ENCODE assay signal across 11 mouse cellular contexts in genomic region chr3:151775089-151775488, GRCm38 (mm10). TPM values are rescaled to one million over a fixed set of nuclear protein-coding genes. Genes with fewer than 3 reads are reported as not detected.
DNase-seq lines count a peak whose midpoint lies in the region; ATAC-seq and TF ChIP-seq lines count a peak whose summit lies in the region.
"Had no signal": no experiment of that assay in that cellular context is flagged by ENCODE, and none has a peak within 500 bp of the region (broad histone marks: within the 10 kb centered on the region; RNA-seq: fewer than 3 reads in every experiment).

No protein-coding gene starts in this region.

- no peaks in the 10 kb centered on the region for H3K79me2 ChIP-seq in CH12.LX (replicated peaks; ENCODE audit: control insufficient read depth, extremely low read depth, insufficient read depth, poor library complexity, severe bottlenecking)

- in situ Hi-C loops in CH12.LX (cut with MboI; ENCODE audit: low pct_ligation_motif_present, low pct_unique_long_range_greater_than_20kb, low sequenced_read_pairs) = loop anchor here (10.0 kb wide), 2 partner anchors 50 to 320 kb away; no protein-coding TSS in a partner anchor

- TF ChIP-seq RAD21 in CH12.LX (IDR thresholded peaks at IDR 0.05; ENCODE audit: low read depth, low read length) = peak; percentile 82

- no peaks in the 10 kb centered on the region for H3K36me3 ChIP-seq in CH12.LX (replicated peaks in 1 of 2; ENCODE audit: control insufficient read depth in 1 of 2, insufficient read depth in 1 of 2, low read length in 1 of 2)
- no peaks in the 10 kb centered on the region for H3K36me3 ChIP-seq in midbrain, embryonic 11.5 days (ENCODE audit: control insufficient read depth, insufficient read depth, low read length)

- 82% methylated on average over 4 of the region's 4 CpGs for WGBS in midbrain, embryonic 11.5 days

- no peak overlapping the region for H3K9ac ChIP-seq in CH12.LX (ENCODE audit: insufficient read depth, low read depth)
- no peak overlapping the region for H3K9ac ChIP-seq in midbrain, embryonic 11.5 days (ENCODE audit: low read length)

- no peaks in the 10 kb centered on the region for H3K9me3 ChIP-seq in CH12.LX (replicated peaks; ENCODE audit: low read length)
- no peaks in the 10 kb centered on the region for H3K9me3 ChIP-seq in midbrain, embryonic 11.5 days (ENCODE audit: control insufficient read depth, low read length)

- no peak for TF ChIP-seq POLR2A in CH12.LX (IDR thresholded peaks at IDR 0.05; ENCODE audit: low read depth, low read length)
- TF ChIP-seq POLR2A in cortical plate, adult 2 months (IDR thresholded peaks at IDR 0.05; ENCODE audit: extremely low read depth, insufficient read depth, low read length) = no peak

- H3K4me2 ChIP-seq in CH12.LX (ENCODE audit: insufficient read depth, low read depth, poor library complexity, severe bottlenecking) = no peak overlapping the region
- no peak overlapping the region for H3K4me2 ChIP-seq in midbrain, embryonic 11.5 days

- peak; percentile 27 for DNase-seq in gastrocnemius, adult 2 months
- no peak for DNase-seq in gastrocnemius, postnatal 25 days
- DNase-seq in CH12.LX (ENCODE audit: extremely low read depth) = peak; percentile 43
- DNase-seq in layer of hippocampus, adult 18-20 months (ENCODE audit: low spot score in 2 of 2) = peak; percentile 22 to 71
- peak; percentile 58 for DNase-seq in lung, postnatal 36 days
- DNase-seq in ovary, adult 18-20 months (ENCODE audit: low spot score) = no peak
- no peak for DNase-seq in midbrain, embryonic 11.5 days (ENCODE audit: low spot score, missing footprints)

- dilution Hi-C loops in CH12.LX (cut with MboI; ENCODE audit: extremely low pct_ligation_motif_present, extremely low pct_unique_long_range_greater_than_20kb, low sequenced_read_pairs) = no loop called here

- no peak for ATAC-seq in midbrain, embryonic 11.5 days (ENCODE audit: low FRiP score)

- no peaks in the 10 kb centered on the region for H3K27me3 ChIP-seq in CH12.LX (replicated peaks)
- no peaks in the 10 kb centered on the region for H3K27me3 ChIP-seq in midbrain, embryonic 11.5 days (ENCODE audit: control insufficient read depth, insufficient read depth, low read length)

- peak; percentile 71 for TF ChIP-seq CTCF in gastrocnemius, adult 2 months (IDR thresholded peaks at IDR 0.05)
- peak; percentile 61 to 84; a peak in 3 of 4 replicates for TF ChIP-seq CTCF in CH12.LX (conservative IDR thresholded peaks at IDR 0.05 in 1 of 2, IDR thresholded peaks at IDR 0.05 in 1 of 2; ENCODE audit: low read depth in 2 of 2, low read length in 2 of 2)
- TF ChIP-seq CTCF in cortical plate, adult 2 months (IDR thresholded peaks at IDR 0.05; ENCODE audit: extremely low read depth, insufficient read depth, low read length) = peak; percentile 59

- no peak overlapping the region for H3K4me3 ChIP-seq in gastrocnemius, adult 2 months
- no peak overlapping the region for H3K4me3 ChIP-seq in CH12.LX (replicated peaks in 1 of 3; ENCODE audit: low read depth in 2 of 3, low read length in 2 of 3, poor library complexity in 1 of 3)
- no peak overlapping the region for H3K4me3 ChIP-seq in cortical plate, adult 2 months (ENCODE audit: insufficient read depth, low read length)
- H3K4me3 ChIP-seq in midbrain, embryonic 11.5 days (ENCODE audit: low read depth, low read length) = no peak overlapping the region

- intact Hi-C loops in gastrocnemius, adult 2 months (cut with DNase I) = loop anchor here (2.0 kb wide), 1 partner anchor 320 kb away; no protein-coding TSS in a partner anchor

- H3K4me1 ChIP-seq in CH12.LX (ENCODE audit: control insufficient read depth in 1 of 2, insufficient read depth in 2 of 2) = no peaks in the 10 kb centered on the region
- no peaks in the 10 kb centered on the region for H3K4me1 ChIP-seq in cortical plate, adult 2 months (ENCODE audit: control insufficient read depth, insufficient read depth, low read length)
- H3K4me1 ChIP-seq in midbrain, embryonic 11.5 days (ENCODE audit: control insufficient read depth, insufficient read depth, low read length) = no peaks in the 10 kb centered on the region

- TF ChIP-seq EP300 in CH12.LX (IDR thresholded peaks at IDR 0.05; ENCODE audit: low read length) = no peak

- no peak overlapping the region for H3K27ac ChIP-seq in gastrocnemius, adult 2 months
- no peak overlapping the region for H3K27ac ChIP-seq in CH12.LX (ENCODE audit: insufficient read depth, low read depth)
- no peak overlapping the region for H3K27ac ChIP-seq in cortical plate, adult 2 months (ENCODE audit: insufficient read depth, low read length)
- no peak overlapping the region for H3K27ac ChIP-seq in midbrain, embryonic 11.5 days (ENCODE audit: low read depth, low read length)
- H3K27ac ChIP-seq: macrophage had no signal

TF ChIP-seq in CH12.LX, 34 proteins besides CTCF, POLR2A, EP300 and RAD21:
- TF ChIP-seq ZC3H11A (IDR thresholded peaks at IDR 0.05; ENCODE audit: low read depth, low read length) (peak; percentile 24; the same call in 1 of the 2 replicates), ZKSCAN1 (IDR thresholded peaks at IDR 0.05; ENCODE audit: borderline replicate concordance, low read depth, low read length) (no peak), E2F4 (IDR thresholded peaks at IDR 0.05; ENCODE audit: insufficient replicate concordance, low read depth, low read length) (no peak), ETS1 (conservative IDR thresholded peaks at IDR 0.05; ENCODE audit: low read depth, low read length) (no peak), ELF1 (IDR thresholded peaks at IDR 0.05; ENCODE audit: low read depth, low read length) (no peak), UBTF (IDR thresholded peaks at IDR 0.05; ENCODE audit: low read depth, low read length) (no peak), JUND (conservative IDR thresholded peaks at IDR 0.05; ENCODE audit: low read depth, low read length) (no peak), MAZ (IDR thresholded peaks at IDR 0.05; ENCODE audit: low read depth, low read length) (no peak), MXI1 (IDR thresholded peaks at IDR 0.05; ENCODE audit: low read depth, low read length) (no peak), CHD2 (IDR thresholded peaks at IDR 0.05; ENCODE audit: low read length) (no peak), SMC3 (IDR thresholded peaks at IDR 0.05; ENCODE audit: low read depth, low read length) (peak; percentile 82), USF2 (conservative IDR thresholded peaks at IDR 0.05; ENCODE audit: low read depth, low read length) (no peak)

RNA-seq across cellular contexts. Expression of gene Ifi44l, which starts 12.4 kb away (rescaled TPM):
- total RNA-seq in gastrocnemius, adult 2 months (2021) = not detected
- total RNA-seq in gastrocnemius, postnatal 25 days (2021) = not detected
- total RNA-seq in CH12.LX (2012; rRNA removed) (not detected in 2 replicates), CH12.LX (2014; rRNA removed) (not detected in 2 replicates)
- not detected in 2 replicates for polyA plus RNA-seq in CH12.LX (2012; ENCODE audit: insufficient read length, low read depth)
- polyA plus RNA-seq in cortical plate, adult 2 months (2012; rRNA removed) = not detected in 2 replicates
- total RNA-seq in layer of hippocampus, adult 18-20 months (2021) = not detected
- polyA plus RNA-seq in midbrain, embryonic 11.5 days (2014; fragmentation: Nextera tagmentation; extraction: Ambion mirVana) = not detected in 2 replicates
- total RNA-seq: gastrocnemius, postnatal 4 days had no signal
- polyA plus RNA-seq: macrophage; testis, adult 2 months had no signal

RNA-seq across cellular contexts. Expression of gene Ifi44, which starts 25.3 kb away (rescaled TPM):
- total RNA-seq in gastrocnemius, adult 2 months (2021) = under 1 TPM in 1 of 2 experiments, not detected in 1; 0.10 TPM
- not detected for total RNA-seq in gastrocnemius, postnatal 25 days (2021)
- 0.21 TPM in 1 of 2 replicates, not detected in the other for total RNA-seq in CH12.LX (2012; rRNA removed)
- total RNA-seq in CH12.LX (2014; rRNA removed) = 0.07 TPM in 1 of 2 replicates, not detected in the other
- not detected in 2 replicates for polyA plus RNA-seq in CH12.LX (2012; ENCODE audit: insufficient read length, low read depth)
- polyA plus RNA-seq in cortical plate, adult 2 months (2012; rRNA removed) = 1.3 and 1.4 TPM in 2 replicates
- total RNA-seq in layer of hippocampus, adult 18-20 months (2021) = not detected
- polyA plus RNA-seq in midbrain, embryonic 11.5 days (2014; fragmentation: Nextera tagmentation; extraction: Ambion mirVana) = 0.22 and 0.40 TPM in 2 replicates

Comparison
In these comparisons a context has a peak if more than half of its experiments do, and no peak if none do; other contexts are left out.
1. DNase-seq: peak in gastrocnemius, adult 2 months (single experiment), CH12.LX (single experiment), layer of hippocampus, adult 18-20 months (2 of 2) and lung, postnatal 36 days (single experiment); none in gastrocnemius, postnatal 25 days (single experiment), ovary, adult 18-20 months (single experiment) and midbrain, embryonic 11.5 days (single experiment).
2. Peak in every context shown above with its lines, with median percentiles within 50 percentile points of each other: CTCF ChIP-seq.